Mouse (Mus musculus) cerebellum, adult 2 months (tissue): ENCODE results near the gene Pik3cb.

Source experiments
- CTCF ChIP-seq: fragments of 200-500 bp; IDR thresholded peaks from 2 replicates; pipeline ENCODE4 v1.5.1; 2011; ENCODE audit warnings: low read depth, mild to moderate bottlenecking, control low read depth, low read length, moderate library complexity, borderline replicate concordance; ENCODE audit not compliant: insufficient read depth
- POLR2A ChIP-seq: fragments of 200-500 bp; IDR thresholded peaks from 2 replicates; pipeline ENCODE4 v1.6.1; 2011; ENCODE audit warnings: low read length, control low read depth, borderline replicate concordance; ENCODE audit not compliant: insufficient read depth

DNA sequence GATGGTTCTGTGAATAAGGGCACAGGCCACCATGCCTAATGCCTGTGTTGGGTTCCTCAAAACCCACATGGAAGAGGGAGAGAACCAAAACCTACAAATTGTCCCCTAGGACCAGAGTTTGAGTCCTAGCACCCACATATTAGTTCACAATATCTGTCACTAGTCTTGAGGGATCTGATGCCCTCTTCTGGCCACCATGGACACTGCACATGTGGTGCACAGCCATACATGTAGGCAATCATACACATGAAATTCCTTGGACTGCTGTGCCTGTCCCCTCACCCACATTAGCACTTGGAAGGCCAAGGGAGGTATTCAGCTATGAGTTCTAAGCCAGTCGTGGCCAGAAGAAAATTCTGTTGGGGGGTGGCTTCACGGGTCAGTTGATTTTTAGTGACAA is 36.0 kb downstream of the Pik3cb start:
- TF ChIP-seq CTCF (peak; percentile 13; the same call in 1 of the 2 replicates), POLR2A (no peak)
